Mouse (Mus musculus) E14TG2a.4 (cell line): ENCODE results near the gene Sdccag8.
A peak's percentile ranks its signal among the peaks of the same experiment; 100 is the strongest.

ENCODE experiments used
- H3K27me3 ChIP-seq: 2 replicates; pipeline ENCODE4 v1.6.1; 2014; ENCODE audit warnings: low read length, control low read depth; ENCODE audit not compliant: insufficient read depth
- H3K36me3 ChIP-seq: 2 replicates; pipeline ENCODE4 v1.6.1; 2014; ENCODE audit warnings: low read length, control low read depth; ENCODE audit not compliant: insufficient read depth
- H3K4me1 ChIP-seq: replicated peaks from 2 replicates; pipeline ENCODE4 v1.6.1; 2014; ENCODE audit warnings: low read depth, low read length, control low read depth
- H3K4me3 ChIP-seq: replicated peaks from 2 replicates; pipeline ENCODE4 v1.5.1; 2014; ENCODE audit warnings: mild to moderate bottlenecking, low read length
- H3K9me3 ChIP-seq: 2 replicates; pipeline ENCODE4 v1.6.1; 2014; ENCODE audit warnings: low read length, control low read depth
- CTCF ChIP-seq: conservative IDR thresholded peaks from 2 replicates; pipeline ENCODE4 v1.5.1; 2014; ENCODE audit warnings: low read length
- NANOG ChIP-seq: IDR thresholded peaks from 2 replicates; pipeline ENCODE4 v1.6.1; 2014; ENCODE audit warnings: borderline replicate concordance, low read length, mixed read lengths
- POU5F1 ChIP-seq: IDR thresholded peaks from 2 replicates; pipeline ENCODE4 v1.6.1; 2014; ENCODE audit warnings: low read length, borderline replicate concordance

The Sdccag8 gene

DNA sequence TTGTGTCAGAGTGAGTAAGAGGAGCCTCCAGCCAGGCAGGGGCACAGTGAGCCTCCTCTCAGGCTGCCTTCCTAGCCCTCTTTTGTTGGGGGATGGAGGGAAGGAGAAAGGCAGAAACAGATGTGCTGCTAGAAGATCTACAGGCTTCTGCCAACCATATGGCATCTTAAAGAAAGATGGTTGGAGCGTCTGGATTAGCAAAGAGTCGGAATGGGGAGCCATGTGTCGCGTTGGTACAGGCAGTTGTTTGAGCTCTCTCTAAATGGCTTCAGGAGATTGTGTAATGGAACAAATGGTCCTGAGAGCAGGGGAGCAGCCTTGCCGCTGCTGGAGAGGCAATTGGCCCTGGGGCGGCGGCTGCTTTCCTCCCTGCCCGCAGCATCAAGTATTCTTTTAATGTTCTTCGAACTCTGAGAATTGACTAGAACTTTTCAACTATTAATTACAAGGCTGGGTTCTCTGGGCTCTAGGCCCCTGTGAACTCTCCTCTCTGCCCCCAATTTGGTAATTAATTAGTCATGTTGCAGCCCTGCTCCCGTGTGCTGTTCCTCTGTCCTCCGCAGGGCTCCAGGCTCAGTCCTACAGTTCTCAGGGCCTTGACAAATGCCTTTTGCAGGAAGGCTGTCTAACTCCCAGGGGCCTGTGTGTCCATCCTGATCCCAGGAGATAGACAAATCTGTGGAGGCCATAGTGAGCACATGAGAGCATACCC is 180.4 kb downstream of the Sdccag8 start:
- TF ChIP-seq CTCF (no peak), POU5F1 (no peak), NANOG (no peak)
- Histone ChIP-seq H3K4me3 (peak overlapping the region; percentile 29), H3K9me3 (no peaks in the 10 kb centered on the region), H3K4me1 (peaks cover 84% of the 10 kb centered on the region), H3K36me3 (no peaks in the 10 kb centered on the region), H3K27me3 (peaks cover 15% of the 10 kb centered on the region; the same call in 1 of the 2 replicates)

DNA sequence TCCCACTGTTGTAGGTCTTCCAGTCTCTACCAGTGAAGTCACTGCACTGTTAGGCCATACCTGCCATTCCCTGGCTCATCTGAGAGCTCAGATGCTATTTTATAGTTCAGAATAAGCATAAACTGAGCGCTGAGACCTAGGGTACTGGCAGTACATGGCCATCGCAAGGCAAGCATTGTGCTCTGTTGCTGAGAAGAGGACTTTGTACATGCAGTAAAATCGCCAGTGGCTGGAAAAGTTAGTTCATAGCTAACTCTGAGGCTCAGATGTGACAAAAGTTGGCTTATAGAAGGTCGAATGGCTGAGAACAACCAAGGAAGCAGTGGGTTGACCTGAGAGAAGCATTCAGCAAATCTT is 180.9 kb downstream of the Sdccag8 start:
- Histone ChIP-seq H3K36me3 (no peaks in the 10 kb centered on the region), H3K9me3 (no peaks in the 10 kb centered on the region), H3K27me3 (peaks cover 15% of the 10 kb centered on the region; the same call in 1 of the 2 replicates), H3K4me3 (no peak overlapping the region), H3K4me1 (peaks cover 81% of the 10 kb centered on the region)
- TF ChIP-seq CTCF (no peak), POU5F1 (no peak), NANOG (no peak)

DNA sequence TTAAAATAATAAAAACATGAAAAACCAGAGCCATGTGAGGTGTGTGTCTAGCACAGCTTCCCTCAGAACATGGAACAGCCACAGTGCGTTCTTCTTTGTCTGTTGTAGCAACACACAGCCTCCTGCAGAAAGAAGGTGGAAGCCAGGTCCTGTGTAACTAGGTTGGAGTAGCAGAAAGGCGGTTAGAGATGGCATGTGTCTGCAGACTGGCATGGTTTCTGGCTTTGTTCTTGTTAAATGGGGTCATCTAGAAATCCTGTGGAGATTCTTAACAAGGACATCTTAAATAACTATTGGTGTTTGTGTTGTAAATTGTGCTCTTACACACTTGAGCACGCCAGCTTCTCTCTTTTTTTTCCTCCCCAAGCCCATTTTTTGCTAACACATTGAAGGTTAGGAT is 181.7 kb downstream of the Sdccag8 start:
- Histone ChIP-seq H3K9me3 (no peaks in the 10 kb centered on the region), H3K4me1 (peaks cover 81% of the 10 kb centered on the region), H3K4me3 (no peak overlapping the region), H3K36me3 (no peaks in the 10 kb centered on the region), H3K27me3 (peaks cover 17% of the 10 kb centered on the region; the same call in 1 of the 2 replicates)
- TF ChIP-seq NANOG, result peak; percentile 40; the same call in 1 of the 2 replicates
- TF ChIP-seq POU5F1, result no peak

GRCm38 (mm10) chr1:176996630-176997201 is 182.3 kb downstream of the Sdccag8 start:
- H3K4me1 ChIP-seq, result peaks cover 75% of the 10 kb centered on the region
- no peak overlapping the region for H3K4me3 ChIP-seq
- H3K27me3 ChIP-seq, result peaks cover 17% of the 10 kb centered on the region; the same call in 1 of the 2 replicates
- no peaks in the 10 kb centered on the region for H3K36me3 ChIP-seq
- no peaks in the 10 kb centered on the region for H3K9me3 ChIP-seq
- TF ChIP-seq POU5F1 (no peak), CTCF (no peak), NANOG (no peak)

DNA sequence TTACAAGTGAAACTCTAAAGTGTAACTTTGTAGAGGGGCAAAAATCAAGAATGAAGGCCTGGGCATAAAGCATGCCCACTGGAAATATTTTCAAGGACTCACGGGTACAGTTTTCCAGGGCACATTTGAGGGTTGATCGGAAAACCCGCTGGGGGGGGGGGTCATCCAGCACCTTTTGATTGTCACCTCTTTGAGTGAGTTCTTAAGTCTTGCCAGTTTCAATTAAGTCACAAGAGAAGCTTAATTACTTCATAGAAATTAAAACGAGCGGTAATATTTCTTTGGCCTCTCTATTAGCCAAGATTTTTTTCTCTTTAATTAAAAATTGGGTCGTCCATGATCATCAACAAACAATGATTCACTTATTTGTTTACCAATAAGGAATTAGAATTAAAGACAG is 182.8 kb downstream of the Sdccag8 start:
- no peak for TF ChIP-seq CTCF
- TF ChIP-seq NANOG, result no peak
- Histone ChIP-seq H3K9me3 (no peaks in the 10 kb centered on the region), H3K4me3 (peak overlapping the region; percentile 76), H3K36me3 (no peaks in the 10 kb centered on the region), H3K27me3 (peaks cover 17% of the 10 kb centered on the region; the same call in 1 of the 2 replicates), H3K4me1 (peaks cover 72% of the 10 kb centered on the region)

- Histone ChIP-seq H3K4me1 (peaks cover 67% of the 10 kb centered on the region), H3K9me3 (no peaks in the 10 kb centered on the region)
Observed at GRCm38 (mm10) chr1:176997711-176998689, 183.5 kb downstream of the Sdccag8 start.

GRCm38 (mm10) chr1:176999011-176999410 is 184.6 kb downstream of the Sdccag8 start:
- TF ChIP-seq CTCF (no peak), NANOG (no peak), POU5F1 (no peak)
- H3K36me3 ChIP-seq, result no peaks in the 10 kb centered on the region
- peaks cover 63% of the 10 kb centered on the region for H3K4me1 ChIP-seq
- no peak overlapping the region for H3K4me3 ChIP-seq
- peaks cover 17% of the 10 kb centered on the region; the same call in 1 of the 2 replicates for H3K27me3 ChIP-seq
- no peaks in the 10 kb centered on the region for H3K9me3 ChIP-seq

More at GRCm38 (mm10) chr1:176997711-176998689, 183.5 kb downstream of the Sdccag8 start:
- Histone ChIP-seq H3K4me3 (peak overlapping the region; percentile 76), H3K36me3 (no peaks in the 10 kb centered on the region), H3K27me3 (peaks cover 17% of the 10 kb centered on the region; the same call in 1 of the 2 replicates)
- TF ChIP-seq POU5F1 (no peak), NANOG (no peak), CTCF (no peak)

DNA sequence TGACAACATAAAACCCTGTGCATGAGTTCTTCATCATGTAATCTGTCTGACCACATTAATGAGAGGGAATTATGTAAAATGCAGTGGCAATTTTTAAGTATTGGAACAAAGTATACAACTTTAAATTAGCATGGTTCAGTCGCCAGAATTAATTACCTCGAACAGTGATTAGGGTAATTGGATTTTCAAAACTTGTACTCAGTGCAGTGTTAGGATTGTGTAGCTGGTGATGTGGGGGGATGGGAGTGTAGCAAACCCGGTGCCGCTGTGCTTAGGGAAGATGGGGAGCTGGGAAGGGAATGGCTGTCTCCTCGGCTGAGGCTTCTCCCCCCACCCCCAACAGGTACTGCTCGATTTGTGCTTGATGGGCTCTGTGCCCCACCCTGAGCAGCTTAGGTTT is 188.5 kb downstream of the Sdccag8 start:
- no peaks in the 10 kb centered on the region for H3K9me3 ChIP-seq
- H3K4me3 ChIP-seq, result no peak overlapping the region
- 0 out of 2 replicates have a peak, but pooled peaks cover 2% of the 10 kb centered on the region for H3K27me3 ChIP-seq
- H3K36me3 ChIP-seq, result no peaks in the 10 kb centered on the region
- peaks cover 28% of the 10 kb centered on the region for H3K4me1 ChIP-seq
- TF ChIP-seq NANOG, result no peak
- no peak for TF ChIP-seq CTCF
- TF ChIP-seq POU5F1, result no peak
